Mouse (Mus musculus) lung, adult 2 months (tissue): ENCODE measurements around the gene Dda1.
A peak's percentile ranks its signal among the peaks of the same experiment; 100 is the strongest.

ENCODE experiments used
- CTCF ChIP-seq: fragments of 200-500 bp; IDR thresholded peaks from 2 replicates; pipeline ENCODE4 v1.5.1; 2011; ENCODE audit warnings: mild to moderate bottlenecking, low read length, control low read depth; ENCODE audit not compliant: insufficient read depth
- POLR2A ChIP-seq: fragments of 200-500 bp; IDR thresholded peaks from 2 replicates; pipeline ENCODE4 v1.6.1; 2011; ENCODE audit warnings: low read depth, mild to moderate bottlenecking, control low read depth, low read length, borderline replicate concordance; ENCODE audit errors: extremely low read depth

DNA sequence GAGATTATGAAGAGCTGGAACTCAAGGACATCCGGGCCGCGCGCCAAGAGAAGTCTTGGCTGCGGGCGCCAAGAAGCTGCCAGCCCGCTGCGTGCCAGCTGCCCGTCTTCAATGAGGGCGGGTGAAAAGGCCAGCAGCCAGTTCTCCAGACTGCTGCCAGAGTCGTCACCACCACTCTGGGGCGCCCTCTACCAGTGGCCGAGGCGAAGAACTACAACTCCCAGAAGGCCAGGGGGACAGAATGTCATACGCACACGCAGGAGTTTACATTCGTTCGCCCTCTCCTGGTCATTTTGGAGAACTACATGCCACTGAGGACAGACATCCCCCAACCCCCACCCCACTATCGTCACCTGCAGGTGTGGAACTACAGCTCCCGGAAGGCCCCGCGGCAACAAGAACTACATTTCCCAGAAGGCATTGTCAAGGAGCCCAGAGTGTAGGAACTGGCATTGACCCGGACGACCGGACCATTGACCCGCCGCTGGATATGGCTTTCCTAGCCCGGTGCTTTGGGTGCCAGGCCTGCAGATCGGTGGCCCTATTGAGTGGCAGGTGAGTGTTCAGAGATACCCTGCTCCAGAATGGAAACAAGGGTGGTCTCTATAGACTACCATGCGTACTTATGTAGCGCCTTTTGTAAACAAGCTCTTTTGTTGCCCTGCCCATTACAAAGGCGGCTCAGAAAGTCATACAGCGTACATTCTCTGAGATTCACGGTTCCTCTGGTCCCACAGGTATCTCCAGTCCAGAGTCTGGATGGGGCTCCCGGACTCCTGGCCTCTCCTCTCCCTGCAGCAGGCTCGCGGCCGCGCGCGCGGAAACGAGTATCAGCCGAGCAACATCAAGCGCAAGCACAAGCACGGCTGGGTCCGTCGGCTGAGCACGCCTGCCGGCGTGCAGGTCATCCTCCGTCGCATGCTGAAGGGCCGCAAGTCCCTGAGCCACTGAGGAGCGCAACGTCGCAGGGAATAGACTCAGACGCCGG lies 4.2 kb upstream of the Dda1 start, which contains the start of gene Mrpl34:
- TF ChIP-seq CTCF (peak; percentile 87), POLR2A (peak; percentile 81; the same call in 1 of the 2 replicates)
